Mouse (Mus musculus) hindbrain, postnatal 0 days (tissue): ENCODE results near the gene Mapk8ip1. TPM values are rescaled to one million over a fixed set of nuclear protein-coding genes. Genes with fewer than 3 reads are reported as not detected.
A peak's percentile ranks its signal among the peaks of the same experiment; 100 is the strongest.

Experiments
- ATAC-seq: fragments of 200-750 bp; cut with Nextera tagmentation; 2 replicates; pipeline ENCODE4 v1.8.0; 2017; ENCODE audit warnings: mild to moderate bottlenecking, moderate TSS enrichment, moderate library complexity
- DNase-seq: peaks from one replicate; pipeline ENCODE4 v3.0.0-alpha.2; 2015; ENCODE audit warnings: low spot score
- H3K27ac ChIP-seq: fragments of 300-500 bp; sonication (generic); 2 replicates; pipeline ENCODE4 v1.5.1; 2014; ENCODE audit warnings: mild to moderate bottlenecking
- H3K27me3 ChIP-seq: fragments of 300-500 bp; sonication (generic); 2 replicates; pipeline ENCODE4 v1.6.1; 2014; ENCODE audit warnings: low read length, mixed read lengths; ENCODE audit not compliant: insufficient read depth
- H3K36me3 ChIP-seq: fragments of 300-500 bp; sonication (generic); 2 replicates; pipeline ENCODE4 v1.6.1; 2014; ENCODE audit warnings: low read length, mixed read lengths; ENCODE audit not compliant: insufficient read depth
- H3K4me1 ChIP-seq: fragments of 300-500 bp; sonication (generic); 2 replicates; pipeline ENCODE4 v1.6.1; 2014; ENCODE audit warnings: antibody characterized with exemption, low read length, mixed read lengths; ENCODE audit not compliant: insufficient read depth
- H3K4me2 ChIP-seq: fragments of 300-500 bp; sonication (generic); 2 replicates; pipeline ENCODE4 v1.6.1; 2014; ENCODE audit warnings: low read depth, mild to moderate bottlenecking, low read length, moderate library complexity, mixed read lengths
- H3K4me3 ChIP-seq: fragments of 300-500 bp; sonication (generic); 2 replicates; pipeline ENCODE4 v1.5.1; 2014; ENCODE audit warnings: low read length
- H3K9ac ChIP-seq: fragments of 300-500 bp; sonication (generic); replicated peaks from 2 replicates; pipeline ENCODE4 v1.6.1; 2014; ENCODE audit warnings: mild to moderate bottlenecking, low read length, moderate library complexity, mixed read lengths
- H3K9me3 ChIP-seq: fragments of 300-500 bp; sonication (generic); 2 replicates; pipeline ENCODE4 v1.6.1; 2016; ENCODE audit warnings: low read length, mixed read lengths
- CTCF ChIP-seq: IDR thresholded peaks from 2 replicates; pipeline ENCODE4 v1.5.1; 2016; ENCODE audit warnings: antibody characterized with exemption, control low read depth, low read depth
- WGBS: fragments of 180-500 bp; shearing (Covaris S2); extraction: QIAGEN DNeasy Blood & Tissue Kit; methylation state at CpG from one replicate; pipeline ENCODE4 v1.1.7; 2014; 5-methylcytosine and 5-hydroxymethylcytosine counted together
- polyA plus RNA-seq: library from polyadenylated mRNA; unstranded; fragments of >200 nt; fragmentation: Nextera tagmentation; extraction: Ambion mirVana; gene quantifications from 2 replicates; pipeline ENCODE4 v1.2.1, GENCODE M21; 2015
- total RNA-seq: library from RNA; depleted of rRNA; stranded (reverse); fragments of >200 nt; gene quantifications from 2 replicates; pipeline ENCODE4 v1.2.3, GENCODE M21; 2014

Gene Mapk8ip1
- total and polyA plus RNA-seq, 2 experiments from 2014 or later = 182 to 373 TPM

DNA sequence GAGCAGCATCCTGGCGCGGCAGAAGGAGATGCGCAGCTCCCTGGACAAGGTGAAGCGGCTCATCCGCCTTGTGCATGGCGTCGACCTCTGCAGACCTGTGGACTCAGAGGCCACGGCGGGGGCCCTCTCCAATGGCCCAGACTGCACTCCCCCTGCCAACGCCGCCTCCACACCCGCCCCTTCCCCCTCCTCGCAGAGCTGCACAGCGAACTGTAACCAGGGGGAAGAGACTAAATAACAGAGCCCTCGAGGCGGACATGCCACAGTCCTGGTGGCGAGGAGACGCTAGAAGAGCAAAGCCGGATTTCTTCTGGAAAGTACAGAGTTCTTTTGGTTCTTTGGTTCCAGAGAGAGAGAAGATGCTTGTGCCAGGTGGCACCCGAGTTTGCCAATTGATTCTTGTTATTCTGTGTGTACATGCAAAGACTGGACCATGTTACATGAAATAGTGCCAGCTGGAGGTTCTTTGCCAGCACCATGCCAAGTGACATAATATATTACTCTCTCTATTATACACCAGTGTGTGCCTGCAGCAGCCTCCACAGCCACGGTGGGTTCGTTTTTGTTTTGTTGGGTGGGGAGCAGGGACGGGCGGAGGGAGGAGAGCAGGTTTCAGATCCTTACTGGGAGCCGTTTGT is 40.8 kb downstream of the Mapk8ip1 start:
- H3K9ac ChIP-seq = no peak overlapping the region
- peak; percentile 68 for DNase-seq
- peak; percentile 64; the same call in 1 of the 2 replicates for ATAC-seq

DNA sequence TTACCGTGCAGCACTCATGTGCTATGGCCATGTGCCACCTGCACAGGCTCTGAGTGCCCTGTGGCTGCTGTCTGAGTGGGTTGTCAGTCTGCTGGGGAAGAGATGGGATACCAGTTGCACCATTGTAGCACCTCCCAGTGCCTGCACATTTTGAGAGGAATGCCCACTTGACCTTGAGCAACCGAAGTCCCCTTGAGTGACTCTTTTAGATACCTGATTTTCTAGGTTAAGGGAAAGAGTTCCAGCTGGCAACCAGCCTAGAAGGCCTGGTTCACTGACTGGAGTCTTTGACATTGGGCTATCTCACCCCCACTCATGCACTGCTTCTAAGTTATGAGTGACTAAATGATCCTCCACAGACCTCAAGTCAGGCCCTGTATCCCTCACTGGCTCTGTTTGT is 41.8 kb downstream of the Mapk8ip1 start:
- Histone ChIP-seq H3K4me1 (no peaks in the 10 kb centered on the region), H3K9me3 (no peaks in the 10 kb centered on the region), H3K4me3 (no peak overlapping the region), H3K27me3 (no peaks in the 10 kb centered on the region), H3K36me3 (peaks cover 37% of the 10 kb centered on the region), H3K9ac (no peak overlapping the region), H3K4me2 (no peak overlapping the region), H3K27ac (0 out of 2 replicates have a peak overlapping the region, but pooled peaks have one; percentile 49)
- ATAC-seq = no peak
- DNase-seq = no peak
- 85% methylated on average over 2 of the region's 2 CpGs for WGBS
- no peak for TF ChIP-seq CTCF

More for the DNA sequence above, 40.8 kb downstream of the Mapk8ip1 start:
- WGBS = 59% methylated on average over 25 of the region's 25 CpGs
- Histone ChIP-seq H3K27ac (peak overlapping the region; percentile 49), H3K9me3 (no peaks in the 10 kb centered on the region), H3K4me2 (no peak overlapping the region), H3K4me3 (no peak overlapping the region), H3K36me3 (peaks cover 37% of the 10 kb centered on the region), H3K27me3 (no peaks in the 10 kb centered on the region), H3K4me1 (no peaks in the 10 kb centered on the region)
- TF ChIP-seq CTCF = no peak

DNA sequence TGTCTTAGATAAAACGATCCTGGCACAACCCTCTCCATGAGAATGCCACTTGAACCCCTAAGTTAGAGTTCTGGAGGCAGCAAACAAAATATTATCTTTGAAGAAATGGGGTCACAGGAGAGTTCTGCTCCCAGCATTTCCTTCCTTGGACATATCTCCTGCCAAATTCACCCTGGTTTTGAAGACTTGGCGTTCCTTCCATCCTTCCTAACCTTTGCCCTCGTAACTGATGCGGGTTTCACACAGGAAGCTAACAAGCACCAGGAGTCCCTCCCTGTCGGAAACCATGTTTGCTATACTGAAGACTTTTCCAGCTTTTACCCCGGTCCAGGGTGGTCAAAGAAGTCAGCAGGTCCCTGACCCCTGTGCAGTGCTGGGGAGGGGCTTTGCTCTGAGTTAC is 46.8 kb downstream of the Mapk8ip1 start:
- H3K27ac ChIP-seq = no peak overlapping the region; the same call in 1 of the 2 replicates
- 0 out of 2 replicates have a peak, but pooled peaks cover 3% of the 10 kb centered on the region for H3K4me1 ChIP-seq
- no peak overlapping the region for H3K4me2 ChIP-seq
- no peak overlapping the region for H3K9ac ChIP-seq
- H3K9me3 ChIP-seq = no peaks in the 10 kb centered on the region
- H3K27me3 ChIP-seq = no peaks in the 10 kb centered on the region
- ATAC-seq = no peak
- TF ChIP-seq CTCF = no peak
- DNase-seq = no peak
- 68% methylated on average over 6 of the region's 6 CpGs for WGBS
- peaks cover 46% of the 10 kb centered on the region for H3K36me3 ChIP-seq
- H3K4me3 ChIP-seq = no peak overlapping the region

GRCm38 (mm10) chr2:92353402-92353801 is 47.7 kb downstream of the Mapk8ip1 start:
- Histone ChIP-seq H3K9ac (no peak overlapping the region), H3K36me3 (peaks cover 43% of the 10 kb centered on the region), H3K4me2 (no peak overlapping the region), H3K9me3 (no peaks in the 10 kb centered on the region), H3K4me3 (no peak overlapping the region), H3K27me3 (no peaks in the 10 kb centered on the region), H3K27ac (no peak overlapping the region), H3K4me1 (0 out of 2 replicates have a peak, but pooled peaks cover 3% of the 10 kb centered on the region)
- no peak for TF ChIP-seq CTCF
- ATAC-seq (peak; percentile 72), DNase-seq (no peak)
- 22% methylated on average over 5 of the region's 5 CpGs for WGBS

- Histone ChIP-seq H3K4me3 (no peak overlapping the region), H3K27ac (no peak overlapping the region), H3K9ac (no peak overlapping the region), H3K36me3 (peaks cover 24% of the 10 kb centered on the region; the same call in 1 of the 2 replicates), H3K27me3 (no peaks in the 10 kb centered on the region), H3K4me1 (0 out of 2 replicates have a peak, but pooled peaks cover 3% of the 10 kb centered on the region), H3K9me3 (no peaks in the 10 kb centered on the region), H3K4me2 (no peak overlapping the region)
- 85% methylated on average over 5 of the region's 5 CpGs for WGBS
- no peak for DNase-seq
- no peak for TF ChIP-seq CTCF
- ATAC-seq = no peak
These were observed 50.4 kb downstream of the Mapk8ip1 start for GRCm38 (mm10) chr2:92350686-92351085.

- TF ChIP-seq CTCF = no peak
- no peaks in the 10 kb centered on the region for H3K9me3 ChIP-seq
- H3K4me1 ChIP-seq = 0 out of 2 replicates have a peak, but pooled peaks cover 3% of the 10 kb centered on the region
- peaks cover 27% of the 10 kb centered on the region; the same call in 1 of the 2 replicates for H3K36me3 ChIP-seq
- no peak overlapping the region for H3K4me2 ChIP-seq
- ATAC-seq = peak; percentile 75; the same call in 1 of the 2 replicates
- H3K9ac ChIP-seq = no peak overlapping the region
- 63% methylated on average over 6 of the region's 6 CpGs for WGBS
- H3K27ac ChIP-seq = peak overlapping the region; percentile 56; the same call in 1 of the 2 replicates
- peak; percentile 25 for DNase-seq
- no peak overlapping the region for H3K4me3 ChIP-seq
- no peaks in the 10 kb centered on the region for H3K27me3 ChIP-seq
These were observed 51.3 kb downstream of the Mapk8ip1 start for GRCm38 (mm10) chr2:92349589-92350425.
